Mouse (Mus musculus): Measurements from ENCODE around the gene Vmn1r183. TPM values are rescaled to one million over a fixed set of nuclear protein-coding genes. Genes with fewer than 3 reads are reported as not detected.
"Not testable (repeated sequence)": the region's sequence is repeated elsewhere in the genome, so short reads cannot be mapped to it uniquely, and the experiment has no call there.

Gene Vmn1r183
- 0.01 TPM in 1 of 2 replicates, not detected in the other for polyA plus RNA-seq (2015; fragmentation: Nextera tagmentation; extraction: Ambion mirVana)

DNA sequence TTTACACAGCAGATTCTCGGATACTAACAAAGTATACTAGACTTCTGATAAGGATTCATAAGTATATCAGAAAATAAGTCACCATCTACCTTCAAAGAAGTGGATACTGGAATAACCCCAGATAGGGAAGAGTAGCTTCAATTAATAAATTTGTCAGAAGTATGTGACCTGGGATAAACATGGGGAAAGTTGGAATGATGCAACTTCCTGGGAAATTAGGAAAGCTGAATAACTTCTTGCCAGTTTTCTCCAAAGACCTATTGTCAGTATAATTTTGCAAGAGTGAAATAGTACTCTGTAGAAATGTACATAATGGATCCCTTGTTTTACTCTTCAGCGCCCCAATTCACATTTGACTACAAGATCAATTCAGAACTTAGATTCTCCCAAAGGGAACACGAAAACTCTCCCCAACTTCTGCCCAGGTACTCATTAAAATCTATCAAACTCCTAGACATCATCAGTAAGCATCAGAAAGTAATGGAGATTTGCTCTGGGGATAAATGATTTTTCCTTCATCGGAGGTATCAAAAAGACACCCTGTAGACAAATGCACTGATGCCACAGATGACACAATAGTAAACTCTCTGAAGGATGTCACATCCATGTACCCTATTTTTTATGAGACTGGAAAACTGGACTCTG lies at the start of gene Vmn1r183:
Gene Vmn1r183 (plus strand): TSS at position 595 of the 645 bp plus-strand sequence.
- H3K9ac ChIP-seq (ENCODE audit: low read length): no peak within 1 kb of the TSS
- H3K27me3 ChIP-seq (ENCODE audit: control insufficient read depth, insufficient read depth, low read length): no peaks in the 10 kb centered on the region

DNA sequence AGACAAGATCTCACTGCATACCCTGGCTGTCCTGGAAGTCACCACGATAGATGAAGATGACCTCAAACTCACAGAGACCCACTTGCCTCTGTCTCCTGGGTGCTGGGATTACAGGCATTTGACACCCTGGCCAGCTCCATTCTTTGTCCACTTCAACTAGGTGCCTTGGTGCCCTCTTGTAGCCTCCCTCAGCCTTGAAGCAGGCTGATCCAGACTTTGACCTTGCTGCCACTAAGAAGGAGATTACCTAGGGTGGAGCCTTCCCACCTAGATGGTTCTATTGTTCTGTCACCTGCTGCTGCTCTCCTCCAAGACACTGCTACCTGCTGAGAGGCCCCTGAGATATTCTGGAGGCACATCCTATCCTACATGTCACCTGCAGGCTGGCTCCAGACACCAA lies 21.4 kb downstream of the Vmn1r183 start:
- 50% methylated on average over 1 of the region's 1 CpGs for WGBS
- H3K4me3 ChIP-seq (ENCODE audit: low read length); H3K36me3 ChIP-seq (ENCODE audit: control insufficient read depth, insufficient read depth); H3K4me1 ChIP-seq (ENCODE audit: control insufficient read depth, insufficient read depth, low read length); H3K27ac ChIP-seq (ENCODE audit: low read length); H3K9me3 ChIP-seq (replicated peaks; ENCODE audit: control insufficient read depth, low read length); H3K9ac ChIP-seq (ENCODE audit: low read length); H3K4me2 ChIP-seq (ENCODE audit: low read depth, low read length); ATAC-seq (replicated peaks; ENCODE audit: extremely low read depth, insufficient read depth, low FRiP score); H3K27me3 ChIP-seq (ENCODE audit: control insufficient read depth, insufficient read depth, low read length): not testable (repeated sequence)

More for the DNA sequence above, at the start of gene Vmn1r183:
- H3K36me3 ChIP-seq (ENCODE audit: control insufficient read depth, insufficient read depth): no peaks in the 10 kb centered on the region
- no peak within 1 kb of the TSS for H3K4me3 ChIP-seq (ENCODE audit: low read length)
- H3K4me1 ChIP-seq (ENCODE audit: control insufficient read depth, insufficient read depth, low read length): no peaks in the 10 kb centered on the region
- H3K4me2 ChIP-seq (ENCODE audit: low read depth, low read length): no peak within 1 kb of the TSS
- H3K27ac ChIP-seq (ENCODE audit: low read length): no peak within 1 kb of the TSS
- WGBS: 69% methylated on average over 4 of the region's 4 CpGs
- no peak for ATAC-seq (replicated peaks; ENCODE audit: extremely low read depth, insufficient read depth, low FRiP score)
- H3K9me3 ChIP-seq (replicated peaks; ENCODE audit: control insufficient read depth, low read length): no peaks in the 10 kb centered on the region

DNA sequence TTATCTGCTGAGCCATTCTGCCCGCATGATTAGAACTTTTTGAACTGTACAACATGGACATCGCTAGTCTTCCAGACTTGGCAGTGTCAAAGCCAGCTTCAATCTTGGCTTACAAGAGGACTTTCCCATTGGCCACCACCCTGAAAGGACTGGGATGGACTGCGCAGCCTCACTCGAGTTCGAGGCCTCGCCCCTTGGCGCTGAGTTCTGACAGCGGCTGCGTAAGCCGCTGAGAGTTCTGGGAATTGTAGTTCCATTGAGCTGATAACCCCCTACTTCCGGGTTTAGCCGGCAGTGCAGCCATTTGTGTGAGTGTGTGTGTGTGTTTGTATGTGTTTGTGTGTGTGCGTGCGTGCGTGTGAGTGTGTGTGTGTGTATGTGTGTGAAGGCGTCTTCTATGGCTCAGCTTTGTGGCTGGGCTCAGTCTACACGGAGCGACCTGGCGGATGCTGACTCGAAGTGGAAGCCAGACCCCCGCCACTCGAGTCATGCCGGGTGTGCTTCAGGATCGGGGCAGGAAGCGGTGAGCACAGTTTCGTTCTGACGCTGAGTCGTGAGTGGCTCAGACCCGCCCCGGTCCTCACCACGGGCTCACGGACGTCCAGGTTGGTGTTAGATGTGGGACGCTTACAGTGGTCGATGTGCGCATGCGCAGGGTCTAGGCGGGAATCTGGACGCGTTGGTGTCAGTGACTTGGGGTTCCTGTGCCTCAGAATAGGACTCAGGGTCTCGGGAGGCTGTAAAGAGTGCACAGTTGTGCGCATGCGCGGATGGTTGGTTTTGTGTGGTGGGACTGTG lies 28.8 kb downstream of the Vmn1r183 start, which contains the start of gene Zfp180:
Gene Zfp180 (plus strand): TSS at position 291 of the 798 bp plus-strand sequence.
- Histone ChIP-seq H3K4me3 (ENCODE audit: low read length) (peak within 1 kb of the TSS; percentile 86), H3K9ac (ENCODE audit: low read length) (peak within 1 kb of the TSS; percentile 83), H3K4me2 (ENCODE audit: low read depth, low read length) (peak within 1 kb of the TSS; percentile 82), H3K4me1 (ENCODE audit: control insufficient read depth, insufficient read depth, low read length) (peaks cover 10% of the 10 kb centered on the region), H3K27ac (ENCODE audit: low read length) (peak within 1 kb of the TSS; percentile 85), H3K36me3 (ENCODE audit: control insufficient read depth, insufficient read depth) (peaks cover 3% of the 10 kb centered on the region), H3K9me3 (replicated peaks; ENCODE audit: control insufficient read depth, low read length) (no peaks in the 10 kb centered on the region), H3K27me3 (ENCODE audit: control insufficient read depth, insufficient read depth, low read length) (no peaks in the 10 kb centered on the region)
- ATAC-seq (replicated peaks; ENCODE audit: extremely low read depth, insufficient read depth, low FRiP score): peak; percentile 98
- 20% methylated on average over 44 of the region's 44 CpGs for WGBS

GRCm38 (mm10) chr7:24082457-24083235 lies 29.6 kb downstream of the Vmn1r183 start:
- WGBS: 43% methylated on average over 15 of the region's 15 CpGs
- H3K4me2 ChIP-seq (ENCODE audit: low read depth, low read length): peak overlapping the region; percentile 82
- H3K27me3 ChIP-seq (ENCODE audit: control insufficient read depth, insufficient read depth, low read length): no peaks in the 10 kb centered on the region
- H3K27ac ChIP-seq (ENCODE audit: low read length): peak overlapping the region; percentile 85
- peak; percentile 3; the same call in 1 of the 2 replicates for ATAC-seq (replicated peaks; ENCODE audit: extremely low read depth, insufficient read depth, low FRiP score)
- H3K9me3 ChIP-seq (replicated peaks; ENCODE audit: control insufficient read depth, low read length): no peaks in the 10 kb centered on the region
- peak overlapping the region; percentile 86 for H3K4me3 ChIP-seq (ENCODE audit: low read length)
- H3K9ac ChIP-seq (ENCODE audit: low read length): peak overlapping the region; percentile 83
- H3K4me1 ChIP-seq (ENCODE audit: control insufficient read depth, insufficient read depth, low read length): peaks cover 10% of the 10 kb centered on the region
- H3K36me3 ChIP-seq (ENCODE audit: control insufficient read depth, insufficient read depth): peaks cover 8% of the 10 kb centered on the region

GRCm38 (mm10) chr7:24086871-24087270 lies 33.8 kb downstream of the Vmn1r183 start:
- ATAC-seq (replicated peaks; ENCODE audit: extremely low read depth, insufficient read depth, low FRiP score): no peak
- WGBS: 92% methylated on average over 4 of the region's 4 CpGs
- no peak overlapping the region for H3K27ac ChIP-seq (ENCODE audit: low read length)
- H3K9me3 ChIP-seq (replicated peaks; ENCODE audit: control insufficient read depth, low read length): no peaks in the 10 kb centered on the region
- H3K27me3 ChIP-seq (ENCODE audit: control insufficient read depth, insufficient read depth, low read length): no peaks in the 10 kb centered on the region
- peaks cover 8% of the 10 kb centered on the region for H3K36me3 ChIP-seq (ENCODE audit: control insufficient read depth, insufficient read depth)
- H3K4me1 ChIP-seq (ENCODE audit: control insufficient read depth, insufficient read depth, low read length): peaks cover 10% of the 10 kb centered on the region
- H3K4me3 ChIP-seq (ENCODE audit: low read length): no peak overlapping the region
- H3K9ac ChIP-seq (ENCODE audit: low read length): no peak overlapping the region
- no peak overlapping the region for H3K4me2 ChIP-seq (ENCODE audit: low read depth, low read length)

GRCm38 (mm10) chr7:24087485-24088125 lies 34.6 kb downstream of the Vmn1r183 start:
- Histone ChIP-seq H3K27ac (ENCODE audit: low read length) (no peak overlapping the region), H3K9ac (ENCODE audit: low read length) (no peak overlapping the region), H3K4me2 (ENCODE audit: low read depth, low read length) (no peak overlapping the region), H3K9me3 (replicated peaks; ENCODE audit: control insufficient read depth, low read length) (no peaks in the 10 kb centered on the region), H3K4me3 (ENCODE audit: low read length) (no peak overlapping the region), H3K27me3 (ENCODE audit: control insufficient read depth, insufficient read depth, low read length) (no peaks in the 10 kb centered on the region), H3K4me1 (ENCODE audit: control insufficient read depth, insufficient read depth, low read length) (peaks cover 8% of the 10 kb centered on the region), H3K36me3 (ENCODE audit: control insufficient read depth, insufficient read depth) (peaks cover 8% of the 10 kb centered on the region)
- no peak for ATAC-seq (replicated peaks; ENCODE audit: extremely low read depth, insufficient read depth, low FRiP score)
- WGBS: 96% methylated on average over 12 of the region's 12 CpGs

- Histone ChIP-seq H3K36me3 (ENCODE audit: control insufficient read depth, insufficient read depth) (peaks cover 97% of the 10 kb centered on the region), H3K27me3 (ENCODE audit: control insufficient read depth, insufficient read depth, low read length) (no peaks in the 10 kb centered on the region), H3K4me1 (ENCODE audit: control insufficient read depth, insufficient read depth, low read length) (no peaks in the 10 kb centered on the region), H3K9me3 (replicated peaks; ENCODE audit: control insufficient read depth, low read length) (peaks cover 84% of the 10 kb centered on the region), H3K4me3 (ENCODE audit: low read length) (no peak overlapping the region), H3K27ac (ENCODE audit: low read length) (no peak overlapping the region), H3K9ac (ENCODE audit: low read length) (no peak overlapping the region), H3K4me2 (ENCODE audit: low read depth, low read length) (no peak overlapping the region)
- no peak for ATAC-seq (replicated peaks; ENCODE audit: extremely low read depth, insufficient read depth, low FRiP score)
- 93% methylated on average over 9 of the region's 9 CpGs for WGBS
Measured at GRCm38 (mm10) chr7:24104403-24104802, 51.3 kb downstream of the Vmn1r183 start.

- Histone ChIP-seq H3K36me3 (ENCODE audit: control insufficient read depth, insufficient read depth) (peaks cover 89% of the 10 kb centered on the region), H3K4me3 (ENCODE audit: low read length) (no peak overlapping the region), H3K9me3 (replicated peaks; ENCODE audit: control insufficient read depth, low read length) (peaks cover 83% of the 10 kb centered on the region), H3K9ac (ENCODE audit: low read length) (no peak overlapping the region), H3K4me2 (ENCODE audit: low read depth, low read length) (no peak overlapping the region), H3K27ac (ENCODE audit: low read length) (no peak overlapping the region), H3K27me3 (ENCODE audit: control insufficient read depth, insufficient read depth, low read length) (no peaks in the 10 kb centered on the region), H3K4me1 (ENCODE audit: control insufficient read depth, insufficient read depth, low read length) (no peaks in the 10 kb centered on the region)
- 94% methylated on average over 18 of the region's 18 CpGs for WGBS
- ATAC-seq (replicated peaks; ENCODE audit: extremely low read depth, insufficient read depth, low FRiP score): no peak
Measured at GRCm38 (mm10) chr7:24105144-24105703, 52.2 kb downstream of the Vmn1r183 start.

Measured in heart, embryonic 16.5 days (tissue).